8 mouse cellular contexts compared by ENCODE assay signal in the genomic region with DNA sequence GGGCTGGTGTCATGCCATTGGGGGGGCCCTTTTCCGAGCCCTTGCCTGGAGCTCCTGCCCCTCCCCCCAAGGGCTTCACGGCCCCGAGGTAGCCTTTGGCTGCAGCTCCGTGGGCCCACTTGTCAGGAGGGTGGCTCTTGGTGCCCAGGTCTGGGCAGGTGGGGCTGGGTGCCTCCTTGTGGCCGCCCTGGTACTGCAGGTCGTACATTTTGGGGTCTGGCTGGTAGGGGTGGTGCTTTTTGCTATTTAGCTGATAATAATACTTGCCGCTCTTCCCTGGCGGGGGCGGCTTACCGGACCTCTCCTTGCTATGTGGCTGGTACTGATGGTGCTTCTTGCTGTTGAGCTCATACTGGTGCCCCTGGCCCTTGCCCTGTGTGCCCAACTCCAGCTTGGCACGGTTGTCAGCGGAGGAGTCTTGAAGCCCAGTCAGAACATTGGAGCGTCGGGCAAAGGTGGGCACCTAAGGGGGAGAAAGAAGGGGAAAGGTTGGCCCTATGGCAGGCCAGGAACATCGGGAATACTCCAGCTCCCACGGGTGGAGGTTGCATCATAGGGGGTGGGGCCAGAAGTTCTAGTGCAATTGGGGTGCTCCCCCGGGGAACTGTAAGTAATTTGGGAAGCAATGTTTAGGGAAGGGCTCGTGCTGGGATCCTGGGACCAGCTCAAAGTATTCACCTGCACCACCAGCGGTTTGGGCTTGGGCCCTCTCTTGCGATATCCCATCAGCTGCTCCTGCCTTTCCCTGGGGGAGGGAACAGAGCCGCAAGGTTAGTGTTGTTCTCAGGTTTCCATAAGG. TPM values are rescaled to one million over a fixed set of nuclear protein-coding genes. Genes with fewer than 3 reads are reported as not detected.
A peak's percentile ranks its signal among the peaks of the same experiment; 100 is the strongest.
DNase-seq lines count a peak whose midpoint lies in the region; ATAC-seq and TF ChIP-seq lines count a peak whose summit lies in the region.

No protein-coding gene starts in this region.

- H3K9ac ChIP-seq in kidney, embryonic 14.5 days (ENCODE audit: low read depth, low read length): no peak overlapping the region
- H3K9ac ChIP-seq in MEL (ENCODE audit: control insufficient read depth, low read depth, low read length, poor library complexity, severe bottlenecking): no peak overlapping the region
- no peak overlapping the region for H3K9ac ChIP-seq in hindbrain, embryonic 12.5 days

- peaks cover 28% of the 10 kb centered on the region for H3K27me3 ChIP-seq in kidney, embryonic 14.5 days (ENCODE audit: control insufficient read depth, insufficient read depth, low read length)
- no peaks in the 10 kb centered on the region for H3K27me3 ChIP-seq in MEL (ENCODE audit: control insufficient read depth in 1 of 2, insufficient read depth in 2 of 2, low read length in 2 of 2)
- peaks cover 59% of the 10 kb centered on the region for H3K27me3 ChIP-seq in hindbrain, embryonic 12.5 days

- H3K4me3 ChIP-seq in kidney, embryonic 14.5 days (ENCODE audit: low read length): no peak overlapping the region; the same call in 1 of the 2 replicates
- H3K4me3 ChIP-seq in MEL (ENCODE audit: control insufficient read depth in 1 of 2, insufficient read depth in 1 of 2, low read depth in 2 of 2, low read length in 2 of 2): no peak overlapping the region
- H3K4me3 ChIP-seq in hindbrain, embryonic 12.5 days: peak overlapping the region; percentile 21
- no peak overlapping the region for H3K4me3 ChIP-seq in lung, adult 2 months (replicated peaks; ENCODE audit: extremely low read depth, low read depth, low read length)

- no peak overlapping the region for H3K4me2 ChIP-seq in kidney, embryonic 14.5 days (replicated peaks; ENCODE audit: low read depth, low read length)
- peak overlapping the region; percentile 88; the same call in 1 of the 2 replicates for H3K4me2 ChIP-seq in hindbrain, embryonic 12.5 days (replicated peaks)

- no peak for TF ChIP-seq POLR2A in MEL (IDR thresholded peaks at IDR 0.05; ENCODE audit: control insufficient read depth in 1 of 2, insufficient read depth in 1 of 2, low read depth in 1 of 2, low read length in 2 of 2, poor library complexity in 1 of 2)
- TF ChIP-seq POLR2A in lung, adult 2 months (IDR thresholded peaks at IDR 0.05; ENCODE audit: borderline replicate concordance, extremely low read depth, low read depth, low read length): no peak

- DNase-seq in kidney, adult 11 months: peak; percentile 54
- DNase-seq in MEL (ENCODE audit: low read depth, low spot score): peak; percentile 60
- DNase-seq in cerebellum, postnatal 25 days: peak; percentile 67 to 78
- peak; percentile 64 for DNase-seq in lung, adult 2 months
- peak; percentile 58 for DNase-seq in retina, postnatal 1 day
- no peak for DNase-seq in gastrocnemius, postnatal 25 days

- peaks cover 48% of the 10 kb centered on the region for H3K4me1 ChIP-seq in kidney, embryonic 14.5 days (ENCODE audit: control insufficient read depth, insufficient read depth, low read length)
- peaks cover 0 to 14% of the 10 kb centered on the region in 2 experiments; a peak in 1 of 4 replicates for H3K4me1 ChIP-seq in MEL (ENCODE audit: control insufficient read depth in 1 of 2, insufficient read depth in 2 of 2, low read length in 2 of 2)
- H3K4me1 ChIP-seq in hindbrain, embryonic 12.5 days: peaks cover 76% of the 10 kb centered on the region
- H3K4me1 ChIP-seq in lung, adult 2 months (ENCODE audit: control insufficient read depth, insufficient read depth, low read length): peaks cover 35% of the 10 kb centered on the region

- ATAC-seq in kidney, embryonic 14.5 days (ENCODE audit: low FRiP score, low TSS enrichment): no peak
- no peak for ATAC-seq in hindbrain, embryonic 12.5 days (ENCODE audit: low FRiP score)

- peak; percentile 50 to 79 (median 58) for TF ChIP-seq CTCF in MEL (IDR thresholded peaks at IDR 0.05 in 2 of 3, conservative IDR thresholded peaks at IDR 0.05 in 1 of 3; ENCODE audit: control insufficient read depth in 1 of 3, insufficient read depth in 1 of 3, low read depth in 2 of 3, low read length in 3 of 3, poor library complexity in 1 of 3, severe bottlenecking in 1 of 3)
- peak; percentile 54 for TF ChIP-seq CTCF in lung, adult 2 months (IDR thresholded peaks at IDR 0.05; ENCODE audit: insufficient read depth, low read length)

- TF ChIP-seq RAD21 in MEL (IDR thresholded peaks at IDR 0.05; ENCODE audit: low read depth, low read length): peak; percentile 19

- H3K9me3 ChIP-seq in kidney, embryonic 14.5 days (ENCODE audit: control insufficient read depth, low read length): no peaks in the 10 kb centered on the region
- H3K9me3 ChIP-seq in MEL (replicated peaks; ENCODE audit: insufficient read depth, low read length): no peaks in the 10 kb centered on the region
- H3K9me3 ChIP-seq in hindbrain, embryonic 12.5 days (replicated peaks): no peaks in the 10 kb centered on the region

- H3K27ac ChIP-seq in kidney, embryonic 14.5 days (ENCODE audit: low read depth, low read length): no peak overlapping the region
- no peak overlapping the region for H3K27ac ChIP-seq in MEL (ENCODE audit: control insufficient read depth, low read depth, low read length)
- H3K27ac ChIP-seq in hindbrain, embryonic 12.5 days: no peak overlapping the region

- 33% methylated on average over 21 of the region's 21 CpGs for WGBS in kidney, embryonic 14.5 days
- WGBS in hindbrain, embryonic 12.5 days: 12% methylated on average over 21 of the region's 21 CpGs
- 56% methylated on average over 21 of the region's 21 CpGs for WGBS in lung, adult 2 months

- peaks cover 28% of the 10 kb centered on the region for H3K36me3 ChIP-seq in kidney, embryonic 14.5 days (ENCODE audit: control insufficient read depth, insufficient read depth, low read length)
- peaks cover 3 to 7% of the 10 kb centered on the region in 2 experiments; a peak in 3 of 4 replicates for H3K36me3 ChIP-seq in MEL (ENCODE audit: control insufficient read depth in 1 of 2, insufficient read depth in 2 of 2, low read length in 2 of 2)
- peaks cover 15% of the 10 kb centered on the region for H3K36me3 ChIP-seq in hindbrain, embryonic 12.5 days

- peaks cover 23% of the 10 kb centered on the region for H3K79me2 ChIP-seq in MEL (ENCODE audit: control insufficient read depth, insufficient read depth, low read length, poor library complexity)

- no peak for TF ChIP-seq EP300 in MEL (IDR thresholded peaks at IDR 0.05; ENCODE audit: low read depth in 1 of 2, low read length in 2 of 2)

TF ChIP-seq in MEL, 35 proteins besides CTCF, POLR2A, EP300 and RAD21:
- TF ChIP-seq USF2 (IDR thresholded peaks at IDR 0.05; ENCODE audit: borderline replicate concordance in 1 of 2, insufficient read depth in 1 of 2, low read depth in 1 of 2, low read length in 2 of 2) (no peak), SMC3 (IDR thresholded peaks at IDR 0.05; ENCODE audit: low read depth, low read length) (peak; percentile 58), ZNF384 (IDR thresholded peaks at IDR 0.05; ENCODE audit: low read depth, low read length) (no peak)

RNA-seq across cellular contexts. Expression of a gene that starts 4.0 kb away (rescaled TPM):
- 4.9 and 8.3 TPM in 2 replicates for polyA plus RNA-seq in kidney, embryonic 14.5 days (2014; fragmentation: Nextera tagmentation; extraction: Ambion mirVana)
- total RNA-seq in MEL (2012; rRNA removed): 8.0 and 8.1 TPM in 2 replicates
- polyA plus RNA-seq in MEL (2012; ENCODE audit: insufficient read depth in 1 of 2, insufficient read length in 2 of 2, low read depth in 1 of 2, low replicate concordance in 2 of 2, missing spikeins in 1 of 2): 10 to 100 TPM in 1 of 2 experiments, not detected in 1; 22.6 TPM
- 13.2 and 15.0 TPM in 2 replicates for polyA plus RNA-seq in hindbrain, embryonic 12.5 days (2016; fragmentation: Nextera tagmentation; extraction: Ambion mirVana)
- polyA plus RNA-seq in lung, adult 2 months (2012; rRNA removed): 16.2 and 16.8 TPM in 2 replicates
- total RNA-seq in gastrocnemius, postnatal 25 days (2021): 1 to 10 TPM; 2.4 to 3.5 TPM

RNA-seq across cellular contexts. Expression of a gene that starts 41.3 kb away (rescaled TPM):
- polyA plus RNA-seq in kidney, embryonic 14.5 days (2014; fragmentation: Nextera tagmentation; extraction: Ambion mirVana): 7.8 and 10.9 TPM in 2 replicates
- 5.3 and 5.7 TPM in 2 replicates for total RNA-seq in MEL (2012; rRNA removed)
- 10 to 100 TPM in 1 of 2 experiments, not detected in 1; 11.3 TPM for polyA plus RNA-seq in MEL (2012; ENCODE audit: insufficient read depth in 1 of 2, insufficient read length in 2 of 2, low read depth in 1 of 2, low replicate concordance in 2 of 2, missing spikeins in 1 of 2)
- 9.9 and 11.6 TPM in 2 replicates for polyA plus RNA-seq in hindbrain, embryonic 12.5 days (2016; fragmentation: Nextera tagmentation; extraction: Ambion mirVana)
- 3.8 and 3.9 TPM in 2 replicates for polyA plus RNA-seq in lung, adult 2 months (2012; rRNA removed)
- 1 to 10 TPM; 1.4 to 1.8 TPM for total RNA-seq in gastrocnemius, postnatal 25 days (2021)

RNA-seq across cellular contexts. Expression of a gene that starts 59.3 kb away (rescaled TPM):
- polyA plus RNA-seq in kidney, embryonic 14.5 days (2014; fragmentation: Nextera tagmentation; extraction: Ambion mirVana): 19.9 and 38.2 TPM in 2 replicates
- 11.8 and 13.1 TPM in 2 replicates for total RNA-seq in MEL (2012; rRNA removed)
- 10 to 100 TPM in 1 of 2 experiments, not detected in 1; 13.3 TPM for polyA plus RNA-seq in MEL (2012; ENCODE audit: insufficient read depth in 1 of 2, insufficient read length in 2 of 2, low read depth in 1 of 2, low replicate concordance in 2 of 2, missing spikeins in 1 of 2)
- 60.5 and 62.5 TPM in 2 replicates for polyA plus RNA-seq in hindbrain, embryonic 12.5 days (2016; fragmentation: Nextera tagmentation; extraction: Ambion mirVana)
- 2.9 and 4.4 TPM in 2 replicates for polyA plus RNA-seq in lung, adult 2 months (2012; rRNA removed)
- total RNA-seq in gastrocnemius, postnatal 25 days (2021): 1 to 10 TPM in 1 of 2 experiments, under 1 TPM in 1; 0.69 to 1.4 TPM
